Mouse (Mus musculus) forebrain, postnatal 0 days (tissue): ENCODE results near the gene Kcnq5. TPM values are rescaled to one million over a fixed set of nuclear protein-coding genes. Genes with fewer than 3 reads are reported as not detected.

Experiments used
- ATAC-seq: fragments of 200-750 bp; cut with Nextera tagmentation; 2 replicates; pipeline ENCODE4 v1.8.0; 2017; ENCODE audit warnings: mild to moderate bottlenecking, moderate library complexity
- DNase-seq: peaks from one replicate; pipeline ENCODE4 v3.0.0-alpha.2; 2015
- H3K27ac ChIP-seq: fragments of 300-500 bp; sonication (generic); 2 replicates; pipeline ENCODE4 v1.5.1; 2014; ENCODE audit warnings: low read depth, mild to moderate bottlenecking, antibody characterized with exemption, low read length, moderate library complexity, mixed read lengths
- H3K27me3 ChIP-seq: fragments of 300-500 bp; sonication (generic); 2 replicates; pipeline ENCODE4 v1.6.1; 2014; ENCODE audit warnings: mild to moderate bottlenecking, low read length, mixed read lengths; ENCODE audit not compliant: insufficient read depth
- H3K36me3 ChIP-seq: fragments of 300-500 bp; sonication (generic); 2 replicates; pipeline ENCODE4 v1.6.1; 2014; ENCODE audit warnings: mild to moderate bottlenecking, moderate library complexity; ENCODE audit not compliant: insufficient read depth
- H3K4me1 ChIP-seq: fragments of 300-500 bp; sonication (generic); 2 replicates; pipeline ENCODE4 v1.6.1; 2014; ENCODE audit warnings: antibody characterized with exemption; ENCODE audit not compliant: insufficient read depth
- H3K4me2 ChIP-seq: fragments of 300-500 bp; sonication (generic); 2 replicates; pipeline ENCODE4 v1.6.1; 2014; ENCODE audit warnings: low read depth, mild to moderate bottlenecking, moderate library complexity
- H3K4me3 ChIP-seq: fragments of 300-500 bp; sonication (generic); 2 replicates; pipeline ENCODE4 v1.5.1; 2014; ENCODE audit warnings: low read depth, low read length, mixed read lengths
- H3K9ac ChIP-seq: fragments of 300-500 bp; sonication (generic); 2 replicates; pipeline ENCODE4 v1.6.1; 2014; ENCODE audit warnings: mild to moderate bottlenecking
- H3K9me3 ChIP-seq: fragments of 300-500 bp; sonication (generic); 2 replicates; pipeline ENCODE4 v1.6.1; 2016; ENCODE audit warnings: low read length
- CTCF ChIP-seq: sonication (generic); IDR thresholded peaks from 2 replicates; pipeline ENCODE4 v1.5.1; 2016; ENCODE audit warnings: antibody characterized with exemption, control low read depth, low read depth
- WGBS: fragments of 180-500 bp; shearing (Covaris S2); extraction: QIAGEN DNeasy Blood & Tissue Kit; methylation state at CpG from one replicate; pipeline ENCODE4 v1.1.7; 2014; 5-methylcytosine and 5-hydroxymethylcytosine counted together
- polyA plus RNA-seq: library from polyadenylated mRNA; unstranded; fragments of >200 nt; fragmentation: Nextera tagmentation; extraction: Ambion mirVana; gene quantifications from 2 replicates; pipeline ENCODE4 v1.2.1, GENCODE M21; 2015
- total RNA-seq: library from RNA; depleted of rRNA; stranded (reverse); fragments of >200 nt; gene quantifications from 2 replicates; pipeline ENCODE4 v1.2.3, GENCODE M21; 2014

The Kcnq5 gene
- total and polyA plus RNA-seq, 2 experiments from 2014 or later, result 3.4 to 17.7 TPM

DNA sequence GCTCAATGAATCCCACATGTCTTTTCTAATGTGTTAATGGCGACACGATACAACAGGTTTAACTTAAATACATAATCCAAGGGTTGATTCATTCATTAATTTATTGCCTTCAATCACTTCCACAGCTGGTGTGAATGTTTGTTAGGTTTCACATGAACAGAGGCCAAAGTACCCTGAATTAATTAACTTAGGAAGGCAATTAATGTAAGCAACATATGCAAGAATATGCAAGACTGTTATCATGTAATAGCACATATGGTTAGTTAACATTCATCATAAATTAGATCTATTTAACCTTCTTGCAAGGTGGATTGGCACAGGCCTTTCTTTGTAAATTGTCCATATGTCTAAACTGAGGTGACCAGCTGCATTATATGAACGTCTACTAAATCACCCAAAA, 300.9 kb downstream of the Kcnq5 start:
- no peak for ATAC-seq
- 52% methylated on average over 3 of the region's 3 CpGs for WGBS
- TF ChIP-seq CTCF, result no peak

GRCm38 (mm10) chr1:21650820-21651219, 310.9 kb downstream of the Kcnq5 start:
- Histone ChIP-seq H3K27ac (no peak overlapping the region), H3K9me3 (no peaks in the 10 kb centered on the region), H3K4me2 (no peak overlapping the region), H3K4me1 (no peaks in the 10 kb centered on the region), H3K27me3 (no peaks in the 10 kb centered on the region), H3K4me3 (no peak overlapping the region), H3K9ac (no peak overlapping the region), H3K36me3 (no peaks in the 10 kb centered on the region)
- no peak for TF ChIP-seq CTCF
- ATAC-seq (peak; percentile 60; the same call in 1 of the 2 replicates), DNase-seq (no peak)
- 13% methylated on average over 4 of the region's 4 CpGs for WGBS

More for the DNA sequence above, 300.9 kb downstream of the Kcnq5 start:
- no peak overlapping the region for H3K4me2 ChIP-seq
- no peak overlapping the region for H3K9ac ChIP-seq
- no peak for DNase-seq
- no peaks in the 10 kb centered on the region for H3K4me1 ChIP-seq
- H3K4me3 ChIP-seq, result no peak overlapping the region
- H3K9me3 ChIP-seq, result no peaks in the 10 kb centered on the region
- no peak overlapping the region for H3K27ac ChIP-seq
- H3K36me3 ChIP-seq, result no peaks in the 10 kb centered on the region
- no peaks in the 10 kb centered on the region for H3K27me3 ChIP-seq

DNA sequence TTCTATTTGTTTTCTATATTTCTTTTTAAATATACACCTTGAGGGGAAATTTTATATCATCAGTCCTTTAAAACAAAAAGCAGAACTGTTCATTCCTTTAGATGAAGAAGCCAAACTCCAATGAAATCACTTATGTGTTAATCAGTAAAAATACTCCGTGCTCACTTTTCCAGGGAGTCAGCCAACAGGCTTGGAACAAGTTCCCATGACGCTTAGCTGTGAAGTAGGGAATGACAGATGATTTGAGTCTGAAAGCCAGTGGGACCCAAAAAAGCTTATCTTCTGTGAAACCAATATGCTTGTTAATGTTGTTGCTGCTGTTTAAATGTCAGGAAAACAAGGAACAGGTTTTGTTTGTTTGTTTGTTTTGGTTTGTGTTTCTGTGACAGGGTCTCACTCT, 326.3 kb downstream of the Kcnq5 start:
- 0 out of 2 replicates have a peak, but pooled peaks have one; percentile 4 for TF ChIP-seq CTCF
- WGBS, result 43% methylated on average over 2 of the region's 2 CpGs
- H3K4me2 ChIP-seq, result no peak overlapping the region
- no peak overlapping the region for H3K9ac ChIP-seq
- H3K27me3 ChIP-seq, result no peaks in the 10 kb centered on the region
- no peaks in the 10 kb centered on the region for H3K36me3 ChIP-seq
- DNase-seq (peak; percentile 66), ATAC-seq (peak; percentile 48)
- H3K4me3 ChIP-seq, result no peak overlapping the region
- no peak overlapping the region for H3K27ac ChIP-seq
- H3K4me1 ChIP-seq, result no peaks in the 10 kb centered on the region
- no peaks in the 10 kb centered on the region for H3K9me3 ChIP-seq

GRCm38 (mm10) chr1:21634013-21634412, 327.7 kb downstream of the Kcnq5 start:
- H3K9ac ChIP-seq, result no peak overlapping the region
- no peaks in the 10 kb centered on the region for H3K9me3 ChIP-seq
- no peak overlapping the region for H3K27ac ChIP-seq
- DNase-seq (no peak), ATAC-seq (no peak)
- H3K4me1 ChIP-seq, result no peaks in the 10 kb centered on the region
- TF ChIP-seq CTCF, result no peak
- H3K4me2 ChIP-seq, result no peak overlapping the region
- H3K36me3 ChIP-seq, result no peaks in the 10 kb centered on the region
- WGBS, result 64% methylated on average over 1 of the region's 1 CpGs
- no peaks in the 10 kb centered on the region for H3K27me3 ChIP-seq
- no peak overlapping the region for H3K4me3 ChIP-seq

DNA sequence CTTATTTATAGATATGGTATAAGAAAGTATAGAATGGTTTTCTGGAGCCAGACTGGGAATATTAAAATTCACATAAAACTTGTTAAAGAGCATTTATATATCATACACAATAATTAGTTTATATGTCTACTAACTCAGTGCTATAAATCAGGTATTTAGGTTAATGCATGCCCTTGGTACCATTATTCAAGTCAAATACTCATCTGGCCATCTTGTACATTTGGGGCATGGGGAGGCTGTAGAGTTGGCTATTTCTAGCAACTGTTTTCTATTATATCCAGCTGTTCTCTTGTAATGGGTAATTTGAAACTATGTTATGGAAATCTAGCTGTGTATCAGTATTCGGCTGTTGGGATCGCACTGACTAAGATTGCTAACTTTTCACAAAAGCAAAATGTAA, 339.3 kb downstream of the Kcnq5 start:
- Histone ChIP-seq H3K9me3 (no peaks in the 10 kb centered on the region), H3K4me3 (no peak overlapping the region), H3K36me3 (no peaks in the 10 kb centered on the region), H3K9ac (no peak overlapping the region), H3K27me3 (no peaks in the 10 kb centered on the region), H3K27ac (no peak overlapping the region), H3K4me2 (no peak overlapping the region), H3K4me1 (no peaks in the 10 kb centered on the region)
- WGBS, result 92% methylated on average over 2 of the region's 2 CpGs
- DNase-seq, result no peak
- ATAC-seq, result no peak
- no peak for TF ChIP-seq CTCF

- TF ChIP-seq CTCF, result no peak
- no peak for ATAC-seq
- no peak for DNase-seq
- Histone ChIP-seq H3K36me3 (no peaks in the 10 kb centered on the region), H3K4me2 (no peak overlapping the region), H3K27me3 (no peaks in the 10 kb centered on the region), H3K9me3 (no peaks in the 10 kb centered on the region), H3K27ac (no peak overlapping the region), H3K4me1 (no peaks in the 10 kb centered on the region), H3K4me3 (no peak overlapping the region), H3K9ac (no peak overlapping the region)
- 78% methylated on average over 1 of the region's 1 CpGs for WGBS
Measured at GRCm38 (mm10) chr1:21622039-21622438, 339.7 kb downstream of the Kcnq5 start.

- TF ChIP-seq CTCF, result no peak
- Histone ChIP-seq H3K4me1 (no peaks in the 10 kb centered on the region), H3K9me3 (no peaks in the 10 kb centered on the region), H3K9ac (no peak overlapping the region), H3K4me3 (no peak overlapping the region), H3K27ac (no peak overlapping the region), H3K27me3 (no peaks in the 10 kb centered on the region), H3K36me3 (no peaks in the 10 kb centered on the region), H3K4me2 (no peak overlapping the region)
- WGBS, result 92% methylated on average over 3 of the region's 3 CpGs
- DNase-seq (no peak), ATAC-seq (no peak)
Measured at GRCm38 (mm10) chr1:21618712-21619111, 343.0 kb downstream of the Kcnq5 start.

- no peaks in the 10 kb centered on the region for H3K9me3 ChIP-seq
- no peak overlapping the region for H3K4me3 ChIP-seq
- ATAC-seq (no peak), DNase-seq (no peak)
- H3K4me2 ChIP-seq, result no peak overlapping the region
- no peak for TF ChIP-seq CTCF
- H3K4me1 ChIP-seq, result no peaks in the 10 kb centered on the region
- 24% methylated on average over 4 of the region's 4 CpGs for WGBS
- H3K36me3 ChIP-seq, result no peaks in the 10 kb centered on the region
- no peaks in the 10 kb centered on the region for H3K27me3 ChIP-seq
- H3K9ac ChIP-seq, result no peak overlapping the region
- no peak overlapping the region for H3K27ac ChIP-seq
Measured at GRCm38 (mm10) chr1:21616666-21617065, 345.1 kb downstream of the Kcnq5 start.
